Mouse (Mus musculus): ENCODE data around the gene Eps8. TPM values are rescaled to one million over a fixed set of nuclear protein-coding genes. Genes with fewer than 3 reads are reported as not detected.
A peak's percentile ranks its signal among the peaks of the same experiment; 100 is the strongest.
"Not testable (repeated sequence)": the region's sequence is repeated elsewhere in the genome, so short reads cannot be mapped to it uniquely, and the experiment has no call there.

Eps8 gene
- total RNA-seq, 2 experiments from 2014 or later = 3.1 to 6.9 TPM

DNA sequence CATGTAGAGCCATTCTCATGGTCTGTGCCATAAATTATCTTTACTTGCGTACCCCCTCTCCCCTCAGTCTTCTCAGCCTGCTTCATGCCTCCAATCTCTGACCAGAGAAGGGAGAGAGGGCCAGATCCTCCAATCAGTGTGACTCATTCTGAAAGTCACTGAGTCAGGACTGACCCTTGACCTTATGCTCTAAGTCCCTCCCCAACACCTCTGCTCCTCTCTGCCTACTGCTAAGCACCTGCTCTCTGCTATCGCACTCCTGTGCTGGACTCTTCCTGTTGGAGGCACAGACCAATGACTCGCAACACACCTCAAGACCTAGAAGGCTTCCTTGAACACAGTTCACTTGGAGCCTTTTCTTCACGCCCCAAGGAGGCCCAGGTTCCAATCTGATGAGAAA, 162.1 kb downstream of the Eps8 start:
- ATAC-seq (replicated peaks; ENCODE audit: poor library complexity) = no peak

GRCm38 (mm10) chr6:137491659-137492058, 163.0 kb downstream of the Eps8 start:
- no peak for ATAC-seq (replicated peaks; ENCODE audit: poor library complexity)

GRCm38 (mm10) chr6:137490115-137490514, 164.6 kb downstream of the Eps8 start:
- no peak for ATAC-seq (replicated peaks; ENCODE audit: poor library complexity)

DNA sequence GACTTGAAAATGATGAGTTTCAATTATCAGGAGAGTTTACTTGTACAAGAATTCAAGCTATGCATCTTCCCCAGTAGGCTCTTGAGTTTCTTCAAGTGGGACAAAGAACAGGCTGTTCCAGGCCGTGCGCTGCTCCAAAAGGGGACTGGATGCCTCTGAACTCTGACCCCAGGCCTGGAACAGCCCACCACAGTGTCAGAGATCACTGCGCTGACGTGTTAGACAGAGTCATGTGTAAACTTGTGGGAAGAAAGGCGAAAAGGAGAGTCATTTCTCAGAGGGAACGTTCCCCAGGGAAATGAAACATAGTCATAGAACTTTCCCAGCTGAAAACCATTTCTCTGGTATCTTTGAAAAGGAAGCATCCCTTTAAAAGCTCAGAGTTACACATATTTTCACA, 167.2 kb downstream of the Eps8 start:
- ATAC-seq (replicated peaks; ENCODE audit: poor library complexity) = no peak

GRCm38 (mm10) chr6:137482891-137483290, 171.8 kb downstream of the Eps8 start:
- ATAC-seq (replicated peaks; ENCODE audit: poor library complexity) = no peak

GRCm38 (mm10) chr6:137475695-137476094, 179.0 kb downstream of the Eps8 start:
- ATAC-seq (replicated peaks; ENCODE audit: poor library complexity) = not testable (repeated sequence)

GRCm38 (mm10) chr6:137473433-137473832, 181.2 kb downstream of the Eps8 start:
- no peak for ATAC-seq (replicated peaks; ENCODE audit: poor library complexity)

- ATAC-seq (replicated peaks; ENCODE audit: poor library complexity) = no peak
Observed at GRCm38 (mm10) chr6:137472129-137472528, 182.5 kb downstream of the Eps8 start.

DNA sequence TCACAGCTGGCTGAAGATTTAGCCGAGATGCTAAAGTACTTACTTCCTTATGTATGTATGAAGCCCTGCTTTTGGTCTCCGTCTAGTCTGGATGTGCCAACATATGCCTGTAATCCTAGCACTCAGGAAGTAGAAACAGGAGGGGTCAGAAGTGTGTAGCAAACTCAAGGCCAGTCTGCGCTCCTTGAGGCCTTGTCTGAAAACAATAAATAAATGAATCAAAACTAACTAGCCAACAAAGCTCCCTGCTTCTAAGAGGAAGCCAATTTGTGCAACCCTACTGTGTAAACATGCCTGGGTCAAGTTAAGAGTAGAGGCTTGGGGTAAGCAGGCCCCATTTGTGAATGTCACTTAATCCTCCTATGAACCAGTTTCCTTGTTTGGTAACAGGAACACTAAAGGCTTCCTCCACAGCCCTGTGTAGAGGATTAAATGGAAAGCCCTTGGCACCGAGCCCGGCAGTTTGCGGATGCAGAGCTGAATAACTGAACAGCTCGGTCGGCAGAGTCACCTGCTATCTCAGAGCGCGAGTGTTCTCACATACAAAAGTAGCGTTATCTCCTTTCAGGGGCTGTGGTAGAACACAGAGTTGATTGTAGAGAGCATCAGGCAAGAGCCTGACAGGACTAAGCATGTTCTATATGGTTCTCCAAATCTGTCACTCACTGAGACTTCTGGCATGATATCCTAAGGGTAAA, 183.6 kb downstream of the Eps8 start:
- ATAC-seq (replicated peaks; ENCODE audit: poor library complexity) = peak; percentile 78

GRCm38 (mm10) chr6:137469541-137469940, 185.1 kb downstream of the Eps8 start:
- no peak for ATAC-seq (replicated peaks; ENCODE audit: poor library complexity)

DNA sequence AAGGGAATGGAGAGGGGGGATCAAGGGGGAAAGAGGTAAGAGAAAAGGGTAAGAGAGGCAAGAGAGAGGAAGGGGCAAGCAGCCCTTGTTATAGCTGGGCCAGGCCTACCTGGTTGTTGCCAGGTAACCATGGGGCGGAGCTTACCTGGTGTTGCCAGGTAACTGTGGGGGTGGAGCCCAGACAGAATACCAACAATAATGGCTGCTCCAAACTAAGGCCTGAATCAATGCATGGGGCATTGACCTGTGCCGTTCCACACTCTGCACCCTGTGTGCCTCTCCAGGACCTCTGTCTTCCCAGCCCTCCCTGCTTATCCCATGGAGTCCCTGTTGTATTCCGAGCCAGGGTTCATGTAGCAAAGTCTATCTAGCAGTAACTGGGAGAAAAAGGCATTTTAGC, 187.0 kb downstream of the Eps8 start:
- ATAC-seq (replicated peaks; ENCODE audit: poor library complexity) = no peak

DNA sequence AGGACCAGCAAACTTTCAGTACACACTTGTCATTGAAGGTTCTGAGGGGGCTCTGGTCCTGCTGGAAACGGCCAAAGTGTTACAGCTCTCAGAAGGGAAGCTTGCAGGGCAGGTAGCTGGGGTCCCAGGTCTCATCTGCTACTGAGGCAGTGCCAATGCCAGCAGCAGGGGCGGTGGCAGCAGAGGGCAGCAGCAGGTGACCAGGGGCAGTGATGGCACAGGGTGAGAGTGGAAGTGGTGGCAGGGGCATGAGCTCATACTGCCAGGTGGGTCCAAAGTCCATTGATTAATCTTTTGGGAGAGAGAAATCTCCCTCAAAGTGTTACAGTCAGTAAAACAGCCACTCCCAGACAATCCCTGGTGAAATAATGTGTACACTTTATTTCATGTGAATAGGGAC, 188.4 kb downstream of the Eps8 start:
- ATAC-seq (replicated peaks; ENCODE audit: poor library complexity) = no peak

DNA sequence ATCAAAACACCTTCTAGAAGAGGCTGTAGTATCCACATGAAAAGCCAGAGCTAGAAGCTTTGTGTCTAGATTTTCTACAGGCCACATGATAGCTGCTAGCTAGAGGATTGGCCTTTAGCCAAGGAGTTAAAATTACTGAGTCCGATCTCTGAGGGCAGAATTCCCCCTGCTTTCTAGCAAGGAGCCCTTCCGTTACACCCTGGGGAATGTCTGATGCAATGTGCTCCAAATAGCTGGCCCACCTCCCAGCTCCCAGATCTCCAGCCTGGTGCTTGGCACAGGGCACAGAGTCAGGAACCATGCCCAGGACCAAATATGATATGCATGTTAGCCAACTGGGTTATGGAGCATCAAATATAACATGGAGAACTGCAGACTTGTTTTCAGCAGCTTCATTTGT, 189.4 kb downstream of the Eps8 start:
- no peak for ATAC-seq (replicated peaks; ENCODE audit: poor library complexity)

- ATAC-seq (replicated peaks; ENCODE audit: poor library complexity) = no peak
Observed at GRCm38 (mm10) chr6:137463771-137464170, 190.9 kb downstream of the Eps8 start.

GRCm38 (mm10) chr6:137458136-137458535, 196.5 kb downstream of the Eps8 start:
- ATAC-seq (replicated peaks; ENCODE audit: poor library complexity) = no peak

DNA sequence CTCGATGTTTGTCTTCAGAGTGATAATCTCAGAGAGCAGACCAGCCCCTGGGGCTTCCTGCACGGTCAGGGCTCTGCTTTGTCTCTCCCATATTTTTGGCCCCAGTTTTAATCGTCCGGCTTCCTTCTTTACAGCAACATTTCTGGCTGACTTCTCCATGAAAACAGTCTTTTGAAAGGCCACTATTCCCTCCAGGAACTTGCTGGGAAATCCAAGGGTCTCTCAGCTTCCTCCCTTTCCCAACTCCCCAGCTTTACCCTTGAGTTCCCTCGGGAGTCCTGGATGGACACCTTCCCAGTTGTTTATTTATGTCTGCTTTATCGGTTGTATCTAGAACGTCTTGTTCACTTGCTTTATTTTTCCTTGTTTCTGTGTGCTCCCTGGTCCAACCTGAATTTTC, 197.5 kb downstream of the Eps8 start:
- no peak for ATAC-seq (replicated peaks; ENCODE audit: poor library complexity)

DNA sequence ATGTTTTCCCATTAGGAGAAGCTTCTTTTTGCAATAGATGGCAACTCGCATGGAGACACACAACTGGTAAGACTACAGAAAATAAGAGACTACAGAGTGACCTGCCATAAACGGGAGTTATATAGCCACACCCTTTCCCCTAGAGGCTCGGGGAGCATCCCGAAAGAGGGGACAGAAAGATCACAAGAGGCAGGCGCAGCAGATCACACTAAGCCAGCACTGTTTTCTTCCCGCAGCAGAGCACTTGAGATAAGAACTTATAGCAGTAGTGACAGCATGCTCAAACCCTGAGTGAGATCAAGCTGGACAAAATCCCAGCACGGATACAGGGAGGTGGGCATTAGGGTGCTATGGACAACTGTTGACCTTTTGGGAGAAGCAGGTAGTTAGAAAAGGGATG, 198.6 kb downstream of the Eps8 start:
- ATAC-seq (replicated peaks; ENCODE audit: poor library complexity) = no peak

GRCm38 (mm10) chr6:137455537-137456041, 199.1 kb downstream of the Eps8 start:
- peak; percentile 98 for ATAC-seq (replicated peaks; ENCODE audit: poor library complexity)

DNA sequence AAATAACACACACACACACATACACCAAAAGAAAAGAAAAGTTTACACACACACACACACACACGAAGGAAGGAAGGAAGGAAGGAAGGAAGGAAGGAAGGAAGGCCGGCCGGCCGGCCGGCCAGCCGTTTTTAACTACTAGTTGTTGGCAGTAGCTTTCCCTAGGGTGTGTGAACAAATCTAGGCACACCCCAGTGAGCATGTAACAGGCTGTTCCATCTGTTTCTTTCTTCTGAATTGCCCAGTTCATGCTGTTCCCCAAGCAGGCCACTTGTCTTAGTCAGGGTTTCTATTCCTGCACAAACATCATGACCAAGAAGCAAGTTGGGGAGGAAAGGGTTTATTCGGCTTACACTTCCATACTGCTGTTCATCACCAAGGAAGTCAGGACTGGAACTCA, 208.6 kb downstream of the Eps8 start:
- ATAC-seq (replicated peaks; ENCODE audit: poor library complexity) = not testable (repeated sequence)

- no peak for ATAC-seq (replicated peaks; ENCODE audit: poor library complexity)
Observed at GRCm38 (mm10) chr6:137443089-137443488, 211.6 kb downstream of the Eps8 start.

DNA sequence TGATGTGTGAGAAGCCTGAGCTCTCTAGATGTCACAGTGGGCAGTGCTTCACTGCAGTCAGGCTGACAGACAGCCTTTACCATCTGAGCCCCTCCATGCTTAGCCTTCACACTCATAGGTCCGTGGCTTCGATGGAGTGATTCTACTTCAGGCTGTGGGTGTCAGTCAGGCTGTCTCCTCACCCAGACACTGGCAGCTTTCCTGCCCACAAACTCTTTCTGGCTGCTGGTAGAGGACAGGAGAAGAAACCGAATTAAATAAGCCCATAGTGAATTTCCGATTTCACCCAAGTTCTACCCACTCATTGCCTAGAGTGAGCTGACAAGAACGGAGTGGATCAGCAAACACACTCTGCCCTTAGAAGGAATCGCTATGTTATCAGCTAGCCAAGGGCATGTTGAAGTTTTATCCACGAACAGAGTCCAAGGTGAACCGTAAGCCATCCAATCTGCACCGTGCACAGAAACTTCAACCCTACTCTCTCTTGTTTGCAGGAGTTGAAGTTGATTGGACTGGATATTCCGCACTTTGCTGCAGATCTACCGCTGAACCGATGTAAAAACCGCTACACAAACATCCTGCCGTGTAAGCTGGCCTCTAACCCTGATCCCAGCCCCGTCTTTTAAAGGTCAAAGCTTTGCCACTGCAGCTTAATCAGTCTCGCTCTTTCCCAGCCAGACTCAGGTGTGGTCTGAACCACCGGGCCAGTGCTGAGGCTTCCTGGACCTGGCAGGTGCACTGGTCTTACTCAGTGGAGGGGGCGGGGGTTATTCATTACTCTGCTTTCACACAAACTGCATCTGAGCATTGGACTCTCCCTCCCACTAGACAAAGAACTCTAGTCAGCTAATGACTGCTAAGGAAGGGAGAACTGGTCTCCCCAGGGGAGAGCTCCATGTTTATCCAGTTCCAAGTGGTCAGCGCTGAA, 213.9 kb downstream of the Eps8 start:
- ATAC-seq (replicated peaks; ENCODE audit: poor library complexity) = no peak

Measured in megakaryocyte progenitor cell, adult 5-6 weeks (primary cell).